ENCODE assay signal across 23 mouse cellular contexts in the genomic region with DNA sequence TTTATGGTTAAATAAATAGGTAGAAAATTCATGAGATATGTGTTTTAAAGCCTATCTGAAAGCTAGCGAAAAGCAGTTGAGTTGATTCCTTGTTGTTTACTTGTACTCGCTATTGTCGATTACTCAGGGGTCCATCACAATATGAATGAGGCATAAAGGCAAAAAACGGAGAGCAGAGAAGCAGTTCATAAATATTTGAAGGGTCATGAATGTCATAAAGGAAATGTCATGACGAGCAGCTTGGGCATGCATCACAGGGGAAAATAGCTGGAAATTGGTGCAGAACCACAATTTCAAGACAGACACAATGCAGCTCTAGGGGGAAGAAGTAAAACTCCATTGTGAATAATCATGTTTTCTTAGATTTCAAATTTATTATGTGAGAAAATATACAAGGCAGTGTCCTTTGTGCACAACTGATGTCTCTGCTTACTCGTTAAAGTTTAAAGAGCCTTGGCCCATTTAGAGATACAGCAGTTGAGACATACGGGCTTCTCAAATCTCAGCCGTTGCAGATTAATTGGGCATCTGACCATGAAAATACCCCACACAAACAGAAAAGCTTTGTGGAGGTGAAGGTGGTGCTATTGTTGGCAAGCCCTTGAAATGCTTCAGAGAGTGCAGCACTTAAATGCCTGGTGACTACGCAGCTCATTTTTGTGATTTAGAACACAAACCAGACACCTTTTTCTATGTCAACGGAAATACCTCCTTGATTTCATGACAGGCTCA.
DNase-seq lines count a peak whose midpoint lies in the region; ATAC-seq and TF ChIP-seq lines count a peak whose summit lies in the region.
"Had no signal": no experiment of that assay in that cellular context is flagged by ENCODE, and none has a peak within 500 bp of the region (broad histone marks: within the 10 kb centered on the region; RNA-seq: fewer than 3 reads in every experiment).

No protein-coding gene starts in this region.

- no peaks in the 10 kb centered on the region for H3K27me3 ChIP-seq in kidney, postnatal 0 days (ENCODE audit: insufficient read depth, low read length)
- H3K27me3 ChIP-seq: embryonic facial prominence, embryonic 13.5 days; forebrain, embryonic 13.5 days; heart, embryonic 12.5 days; hindbrain, embryonic 12.5 days; Patski had no signal

- H3K4me3 ChIP-seq in kidney, postnatal 0 days (replicated peaks; ENCODE audit: low read depth, low read length): no peak overlapping the region
- H3K4me3 ChIP-seq: embryonic facial prominence, embryonic 13.5 days; forebrain, embryonic 13.5 days; heart, embryonic 12.5 days; hindbrain, embryonic 12.5 days had no signal

- H3K36me3 ChIP-seq in kidney, postnatal 0 days (ENCODE audit: insufficient read depth, low read length): no peaks in the 10 kb centered on the region
- H3K36me3 ChIP-seq: embryonic facial prominence, embryonic 13.5 days; heart, embryonic 12.5 days; hindbrain, embryonic 12.5 days had no signal

- no peaks in the 10 kb centered on the region for H3K4me1 ChIP-seq in kidney, postnatal 0 days (replicated peaks; ENCODE audit: insufficient read depth, low read length)
- H3K4me1 ChIP-seq: embryonic facial prominence, embryonic 13.5 days; forebrain, embryonic 13.5 days; heart, embryonic 12.5 days; hindbrain, embryonic 12.5 days had no signal

- no peak overlapping the region for H3K27ac ChIP-seq in kidney, postnatal 0 days
- H3K27ac ChIP-seq: embryonic facial prominence, embryonic 13.5 days; forebrain, embryonic 13.5 days; hindbrain, embryonic 12.5 days had no signal

- TF ChIP-seq POLR2A in brain, embryonic 14.5 days (IDR thresholded peaks at IDR 0.05; ENCODE audit: borderline replicate concordance, extremely low read depth, insufficient read depth, insufficient read length, poor library complexity, severe bottlenecking): no peak

- H3K9ac ChIP-seq in kidney, postnatal 0 days (ENCODE audit: low read depth, low read length): no peak overlapping the region
- H3K9ac ChIP-seq: embryonic facial prominence, embryonic 13.5 days; forebrain, embryonic 13.5 days; forebrain, postnatal 0 days; heart, embryonic 12.5 days; hindbrain, embryonic 12.5 days had no signal

- TF ChIP-seq CTCF in kidney, postnatal 0 days (IDR thresholded peaks at IDR 0.05; ENCODE audit: low read depth): no peak
- TF ChIP-seq CTCF in brain, embryonic 14.5 days (IDR thresholded peaks at IDR 0.05; ENCODE audit: borderline replicate concordance, extremely low read depth, insufficient read depth, insufficient read length): no peak

- 45% methylated on average over 10 of the region's 10 CpGs for WGBS in kidney, postnatal 0 days

- no peaks in the 10 kb centered on the region for H3K9me3 ChIP-seq in kidney, postnatal 0 days (replicated peaks; ENCODE audit: low read length)
- H3K9me3 ChIP-seq: embryonic facial prominence, embryonic 13.5 days; forebrain, embryonic 13.5 days; heart, embryonic 12.5 days; hindbrain, embryonic 12.5 days had no signal

- ATAC-seq in kidney, postnatal 0 days (replicated peaks; ENCODE audit: low FRiP score, low read depth): no peak
- ATAC-seq in megakaryocyte, adult 5-6 weeks (ENCODE audit: poor library complexity, severe bottlenecking): no peak
- ATAC-seq: activated CD4-positive, CD25-positive, alpha-beta regulatory T cell, adult 4 months; forebrain, embryonic 13.5 days; forebrain, postnatal 0 days; hindbrain, embryonic 16.5 days; inflammation-experienced regulatory T-cells, adult 6 months; Patski had no signal

- H3K4me2 ChIP-seq in kidney, postnatal 0 days (ENCODE audit: low read length): no peak overlapping the region
- H3K4me2 ChIP-seq: embryonic facial prominence, embryonic 13.5 days; forebrain, embryonic 13.5 days; heart, embryonic 12.5 days; hindbrain, embryonic 12.5 days had no signal

- peak; percentile 20 for DNase-seq in adrenal gland, adult 8-10 months
- DNase-seq in adrenal gland, postnatal 10 days: no peak
- DNase-seq in kidney, postnatal 0 days (ENCODE audit: low spot score): peak; percentile 16
- DNase-seq in kidney, postnatal 14 days: no peak
- DNase-seq in brain, embryonic 14.5 days (ENCODE audit: low read depth): peak; percentile 45
- peak; percentile 71 for DNase-seq in retina, embryonic 14.5 days (ENCODE audit: low spot score)
- no peak for DNase-seq in yolk sac, embryonic 10.5 days (ENCODE audit: low spot score)
- DNase-seq: adrenal gland, postnatal 25 days; cerebellum, adult 11 months; cerebellum, adult 8-10 months; cerebellum, postnatal 14 days; forebrain, postnatal 0 days; gastrocnemius, postnatal 25 days; heart, postnatal 4 days had no signal

Comparison
In these comparisons a context has a peak if more than half of its experiments do, and no peak if none do; other contexts are left out.
1. DNase-seq: peak in adrenal gland, adult 8-10 months (single experiment), kidney, postnatal 0 days (single experiment), brain, embryonic 14.5 days (single experiment) and retina, embryonic 14.5 days (single experiment); none in adrenal gland, postnatal 10 days (single experiment), kidney, postnatal 14 days (single experiment) and yolk sac, embryonic 10.5 days (single experiment).